Mouse (Mus musculus): ENCODE data around the gene Asic3. TPM values are rescaled to one million over a fixed set of nuclear protein-coding genes. Genes with fewer than 3 reads are reported as not detected.

Gene Asic3
- polyA plus RNA-seq, 1 experiment, result 2.3 TPM

DNA sequence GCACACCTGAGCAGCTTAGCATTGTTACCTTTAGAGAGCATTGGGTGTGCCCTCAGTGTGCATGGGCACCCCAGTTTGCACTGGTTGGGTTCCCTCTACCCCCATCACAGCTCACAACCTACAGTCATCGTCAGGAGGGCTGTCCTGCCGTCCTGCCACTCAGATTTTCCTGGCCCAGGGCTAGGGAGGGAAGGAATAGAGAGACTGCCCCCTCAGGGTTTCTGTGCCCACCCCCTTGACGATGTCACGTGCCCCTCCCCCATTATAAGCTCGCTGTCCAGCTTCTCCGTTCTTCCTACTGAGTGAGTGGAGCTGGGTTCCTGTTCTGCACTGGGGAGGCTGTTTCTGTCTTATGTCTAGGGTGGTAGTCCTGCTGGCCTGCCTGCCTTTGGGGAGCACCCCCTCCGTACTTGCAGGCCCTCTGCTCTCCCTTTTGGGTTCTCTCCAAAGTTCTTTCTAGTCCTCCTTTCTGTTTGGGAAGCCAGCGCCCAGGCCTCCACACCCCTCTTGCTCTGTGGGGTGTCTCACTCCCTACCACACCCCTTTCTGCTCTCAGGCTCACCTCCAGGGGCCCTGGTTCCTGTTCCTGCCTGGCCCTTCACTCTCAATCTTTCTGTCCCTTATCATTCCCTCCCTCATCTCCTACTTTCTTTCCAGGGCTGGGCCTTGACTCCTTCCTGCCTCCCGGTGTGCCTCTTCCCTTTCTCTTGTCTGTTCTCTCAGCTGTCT lies 13.5 kb downstream of the Asic3 start:
- TF ChIP-seq CTCF (IDR thresholded peaks at IDR 0.05; ENCODE audit: borderline replicate concordance, insufficient read depth, low read length), result no peak
- TF ChIP-seq POLR2A (IDR thresholded peaks at IDR 0.05; ENCODE audit: low read depth, low read length), result peak; percentile 58
- peak overlapping the region; percentile 74 for H3K4me3 ChIP-seq (ENCODE audit: insufficient read depth, low read length)
- H3K27ac ChIP-seq (ENCODE audit: insufficient read depth, low read length), result peak overlapping the region; percentile 27
- H3K4me1 ChIP-seq (ENCODE audit: control insufficient read depth, insufficient read depth, low read length), result peaks cover 4% of the 10 kb centered on the region

DNA sequence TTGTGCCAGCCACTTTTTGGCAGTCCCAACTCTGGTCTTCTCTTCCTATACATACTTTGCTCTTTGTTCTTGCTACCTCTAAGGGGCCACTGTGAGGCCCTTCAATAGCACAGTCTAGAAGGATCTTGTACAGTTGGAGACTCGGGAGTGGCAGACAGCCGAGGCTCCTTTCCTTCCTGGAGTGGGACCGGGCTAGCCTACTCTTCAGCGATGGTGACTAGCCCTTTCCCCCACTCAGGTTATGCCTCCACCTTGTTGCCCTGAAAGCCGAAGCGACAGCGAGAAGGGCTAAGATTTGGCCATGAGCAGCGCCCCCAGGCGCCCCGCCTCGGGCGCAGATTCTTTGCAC lies 14.1 kb downstream of the Asic3 start:
- Histone ChIP-seq H3K4me1 (ENCODE audit: control insufficient read depth, insufficient read depth, low read length) (peaks cover 4% of the 10 kb centered on the region), H3K4me3 (ENCODE audit: insufficient read depth, low read length) (peak overlapping the region; percentile 74), H3K27ac (ENCODE audit: insufficient read depth, low read length) (peak overlapping the region; percentile 27)
- no peak for TF ChIP-seq POLR2A (IDR thresholded peaks at IDR 0.05; ENCODE audit: low read depth, low read length)
- TF ChIP-seq CTCF (IDR thresholded peaks at IDR 0.05; ENCODE audit: borderline replicate concordance, insufficient read depth, low read length), result no peak

DNA sequence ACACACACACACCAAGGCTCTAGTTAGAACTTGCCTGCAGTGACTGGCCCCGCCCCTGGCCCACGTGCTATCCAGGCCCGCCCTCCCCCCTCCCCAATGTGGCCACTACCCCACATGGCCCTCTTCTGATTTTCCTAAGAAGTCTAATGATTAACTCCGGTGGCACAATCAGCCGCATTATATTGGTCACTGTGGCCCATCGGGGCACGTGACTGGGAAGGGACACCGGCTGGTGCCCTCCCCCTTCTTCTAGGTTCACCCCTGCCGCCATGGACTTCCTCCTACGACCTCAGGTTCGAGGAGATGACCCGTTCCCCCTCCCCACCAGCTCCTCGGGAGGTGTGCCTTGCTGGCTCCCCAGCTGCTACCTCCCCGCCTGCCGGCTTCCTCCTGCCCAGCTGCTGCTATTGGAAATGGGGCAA lies 14.8 kb downstream of the Asic3 start:
- TF ChIP-seq POLR2A (IDR thresholded peaks at IDR 0.05; ENCODE audit: low read depth, low read length) (no peak), CTCF (IDR thresholded peaks at IDR 0.05; ENCODE audit: borderline replicate concordance, insufficient read depth, low read length) (no peak)
- no peak overlapping the region for H3K27ac ChIP-seq (ENCODE audit: insufficient read depth, low read length)
- H3K4me1 ChIP-seq (ENCODE audit: control insufficient read depth, insufficient read depth, low read length), result peaks cover 4% of the 10 kb centered on the region
- H3K4me3 ChIP-seq (ENCODE audit: insufficient read depth, low read length), result peak overlapping the region; percentile 3; the same call in 1 of the 2 replicates

DNA sequence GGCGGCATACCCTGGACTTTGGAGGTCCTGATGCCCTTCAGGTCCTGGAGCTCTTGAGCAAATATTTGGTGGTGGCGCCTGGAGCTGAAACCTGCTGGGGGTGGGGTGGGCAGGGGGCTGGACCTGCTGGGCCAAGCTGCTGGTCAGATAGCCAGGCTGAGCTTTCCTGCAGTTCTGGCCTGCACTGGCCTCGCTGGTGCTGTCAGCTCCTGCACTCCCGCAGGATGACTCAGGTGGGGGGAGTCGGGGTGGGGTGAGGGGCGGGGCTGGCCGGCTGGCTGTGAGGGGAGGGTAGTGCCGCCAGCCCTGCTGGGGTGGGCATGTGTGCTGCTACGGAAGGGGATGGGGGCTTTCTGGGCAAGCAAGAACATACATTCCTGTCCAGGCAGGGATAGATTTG lies 15.4 kb downstream of the Asic3 start:
- TF ChIP-seq CTCF (IDR thresholded peaks at IDR 0.05; ENCODE audit: borderline replicate concordance, insufficient read depth, low read length), result no peak
- TF ChIP-seq POLR2A (IDR thresholded peaks at IDR 0.05; ENCODE audit: low read depth, low read length), result peak; percentile 43; the same call in 1 of the 2 replicates
- Histone ChIP-seq H3K4me1 (ENCODE audit: control insufficient read depth, insufficient read depth, low read length) (peaks cover 4% of the 10 kb centered on the region), H3K27ac (ENCODE audit: insufficient read depth, low read length) (no peak overlapping the region), H3K4me3 (ENCODE audit: insufficient read depth, low read length) (peak overlapping the region; percentile 3; the same call in 1 of the 2 replicates)

- no peaks in the 10 kb centered on the region for H3K4me1 ChIP-seq (ENCODE audit: control insufficient read depth, insufficient read depth, low read length)
- no peak overlapping the region for H3K4me3 ChIP-seq (ENCODE audit: insufficient read depth, low read length)
- TF ChIP-seq CTCF (IDR thresholded peaks at IDR 0.05; ENCODE audit: borderline replicate concordance, insufficient read depth, low read length), result no peak
- no peak for TF ChIP-seq POLR2A (IDR thresholded peaks at IDR 0.05; ENCODE audit: low read depth, low read length)
- H3K27ac ChIP-seq (ENCODE audit: insufficient read depth, low read length), result no peak overlapping the region
These were observed 20.8 kb downstream of the Asic3 start for GRCm38 (mm10) chr5:24433993-24434392.

DNA sequence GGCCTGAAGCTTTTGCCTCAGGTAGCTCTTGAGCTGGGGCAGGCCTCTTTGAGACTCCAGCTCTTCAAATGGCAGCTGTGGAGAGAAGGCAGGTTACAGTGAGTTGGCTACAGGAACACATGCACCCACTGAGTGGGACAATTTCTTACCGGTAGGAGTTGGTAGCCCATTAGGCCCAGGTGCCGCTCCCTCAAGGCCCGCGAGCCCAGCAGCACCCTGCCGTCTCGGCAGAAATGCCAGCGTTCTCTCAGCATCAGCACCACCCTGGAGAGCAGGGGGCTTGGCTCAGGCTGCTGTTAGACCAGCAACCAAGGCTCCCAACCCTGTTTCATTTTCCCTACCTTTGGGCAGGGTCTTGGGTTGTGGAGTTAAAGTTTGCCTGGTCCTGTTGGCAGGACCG lies 28.0 kb downstream of the Asic3 start:
- no peak overlapping the region for H3K4me3 ChIP-seq (ENCODE audit: insufficient read depth, low read length)
- TF ChIP-seq POLR2A (IDR thresholded peaks at IDR 0.05; ENCODE audit: low read depth, low read length) (no peak), CTCF (IDR thresholded peaks at IDR 0.05; ENCODE audit: borderline replicate concordance, insufficient read depth, low read length) (no peak)

GRCm38 (mm10) chr5:24442029-24442428 lies 28.8 kb downstream of the Asic3 start:
- peaks cover 4% of the 10 kb centered on the region; the same call in 1 of the 2 replicates for H3K4me1 ChIP-seq (ENCODE audit: control insufficient read depth, insufficient read depth, low read length)
- H3K4me3 ChIP-seq (ENCODE audit: insufficient read depth, low read length), result no peak overlapping the region
- H3K27ac ChIP-seq (ENCODE audit: insufficient read depth, low read length), result no peak overlapping the region
- TF ChIP-seq CTCF (IDR thresholded peaks at IDR 0.05; ENCODE audit: borderline replicate concordance, insufficient read depth, low read length) (no peak), POLR2A (IDR thresholded peaks at IDR 0.05; ENCODE audit: low read depth, low read length) (no peak; the same call in 1 of the 2 replicates)

More for the DNA sequence above, 28.0 kb downstream of the Asic3 start:
- Histone ChIP-seq H3K27ac (ENCODE audit: insufficient read depth, low read length) (no peak overlapping the region), H3K4me1 (ENCODE audit: control insufficient read depth, insufficient read depth, low read length) (peaks cover 4% of the 10 kb centered on the region; the same call in 1 of the 2 replicates)

- TF ChIP-seq POLR2A (IDR thresholded peaks at IDR 0.05; ENCODE audit: low read depth, low read length), result no peak; the same call in 1 of the 2 replicates
- TF ChIP-seq CTCF (IDR thresholded peaks at IDR 0.05; ENCODE audit: borderline replicate concordance, insufficient read depth, low read length), result no peak
- Histone ChIP-seq H3K27ac (ENCODE audit: insufficient read depth, low read length) (no peak overlapping the region), H3K4me1 (ENCODE audit: control insufficient read depth, insufficient read depth, low read length) (peaks cover 4% of the 10 kb centered on the region; the same call in 1 of the 2 replicates), H3K4me3 (ENCODE audit: insufficient read depth, low read length) (no peak overlapping the region)
These were observed 30.0 kb downstream of the Asic3 start for GRCm38 (mm10) chr5:24443204-24443603.

- H3K4me1 ChIP-seq (ENCODE audit: control insufficient read depth, insufficient read depth, low read length), result peaks cover 4% of the 10 kb centered on the region; the same call in 1 of the 2 replicates
- TF ChIP-seq POLR2A (IDR thresholded peaks at IDR 0.05; ENCODE audit: low read depth, low read length) (peak; percentile 19; the same call in 1 of the 2 replicates), CTCF (IDR thresholded peaks at IDR 0.05; ENCODE audit: borderline replicate concordance, insufficient read depth, low read length) (no peak)
- H3K4me3 ChIP-seq (ENCODE audit: insufficient read depth, low read length), result peak overlapping the region; percentile 75
- no peak overlapping the region for H3K27ac ChIP-seq (ENCODE audit: insufficient read depth, low read length)
These were observed 30.7 kb downstream of the Asic3 start for GRCm38 (mm10) chr5:24443927-24444326.

DNA sequence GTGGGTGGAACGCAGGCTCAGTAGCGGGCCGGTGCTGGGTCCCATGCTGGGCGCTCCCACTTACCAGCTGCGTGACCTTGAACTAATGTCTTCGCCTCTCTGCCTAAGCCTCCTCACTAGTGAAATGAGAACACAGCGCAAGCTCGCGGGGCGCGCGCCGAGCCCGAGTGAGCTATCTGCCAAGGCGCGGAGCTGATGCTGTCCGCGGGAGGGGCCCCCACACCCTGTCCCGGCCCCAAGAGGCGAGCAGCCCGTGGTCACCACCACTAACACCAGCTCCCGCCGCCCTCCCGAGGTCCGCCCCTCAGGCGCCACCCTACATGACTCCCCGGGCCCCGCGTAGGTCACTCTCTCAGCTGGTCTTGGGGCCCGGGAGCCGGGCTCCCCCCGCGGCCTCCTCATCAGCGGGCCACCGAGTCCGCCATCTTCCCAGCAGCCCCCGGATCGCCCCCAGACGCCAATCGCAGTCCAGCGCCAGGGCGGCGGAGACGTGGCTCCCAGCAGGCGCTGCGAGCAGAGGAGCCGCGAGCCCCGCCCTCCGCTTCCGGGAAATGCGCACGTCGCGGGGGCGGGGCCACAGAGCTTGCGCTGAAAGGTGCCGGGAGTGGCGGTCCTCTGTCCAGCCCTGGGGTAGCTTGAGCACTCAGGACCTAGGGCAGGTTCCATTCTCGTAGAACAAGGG lies 31.7 kb downstream of the Asic3 start, which contains the start of gene Fastk:
Gene Fastk, minus strand, starts transcription at position 542 of the 682 bp plus-strand sequence.
- Histone ChIP-seq H3K4me1 (ENCODE audit: control insufficient read depth, insufficient read depth, low read length) (peaks cover 4% of the 10 kb centered on the region; the same call in 1 of the 2 replicates), H3K27ac (ENCODE audit: insufficient read depth, low read length) (peak within 1 kb of the TSS; percentile 55), H3K4me3 (ENCODE audit: insufficient read depth, low read length) (peak within 1 kb of the TSS; percentile 75)
- TF ChIP-seq POLR2A (IDR thresholded peaks at IDR 0.05; ENCODE audit: low read depth, low read length) (no peak; the same call in none of the 2 replicates), CTCF (IDR thresholded peaks at IDR 0.05; ENCODE audit: borderline replicate concordance, insufficient read depth, low read length) (no peak)

All from embryonic fibroblast, embryonic 13.5 days (primary cell).